Mouse (Mus musculus): ENCODE measurements around the gene Fam214a. TPM values are rescaled to one million over a fixed set of nuclear protein-coding genes. Genes with fewer than 3 reads are reported as not detected.
A peak's percentile ranks its signal among the peaks of the same experiment; 100 is the strongest.

The Fam214a gene
- total and polyA plus RNA-seq, 2 experiments: 14.5 to 116 TPM

GRCm38 (mm10) chr9:74911430-74911829, 41.3 kb upstream of the Fam214a start:
- H3K79me2 ChIP-seq (ENCODE audit: control insufficient read depth, insufficient read depth, low read length): no peaks in the 10 kb centered on the region
- peak overlapping the region; percentile 92 for H3K27ac ChIP-seq (replicated peaks; ENCODE audit: insufficient read depth, low read depth, low read length)
- H3K4me1 ChIP-seq (ENCODE audit: control insufficient read depth, insufficient read depth, low read length): peaks cover 11% of the 10 kb centered on the region
- no peaks in the 10 kb centered on the region for H3K36me3 ChIP-seq (ENCODE audit: control insufficient read depth, insufficient read depth, low read length)
- 42% methylated on average over 4 of the region's 4 CpGs for WGBS
- H3K4me3 ChIP-seq (ENCODE audit: insufficient read depth, low read depth, low read length): no peak overlapping the region
- peak; percentile 94 for DNase-seq (ENCODE audit: extremely low read depth, low read depth, low spot score)
- H3K9ac ChIP-seq (ENCODE audit: low read depth, low read length): peak overlapping the region; percentile 41; the same call in 1 of the 2 replicates
- no peaks in the 10 kb centered on the region for H3K27me3 ChIP-seq (ENCODE audit: control insufficient read depth, insufficient read depth, low read length)
- TF ChIP-seq CTCF (IDR thresholded peaks at IDR 0.05; ENCODE audit: low read depth, low read length) (no peak), POLR2A (IDR thresholded peaks at IDR 0.05; ENCODE audit: extremely low read depth, insufficient read depth, low read length) (no peak)

- TF ChIP-seq CTCF (IDR thresholded peaks at IDR 0.05; ENCODE audit: low read depth, low read length): no peak
- no peak for TF ChIP-seq POLR2A (IDR thresholded peaks at IDR 0.05; ENCODE audit: extremely low read depth, insufficient read depth, low read length)
- 48% methylated on average over 2 of the region's 2 CpGs for WGBS
- no peaks in the 10 kb centered on the region for H3K36me3 ChIP-seq (ENCODE audit: control insufficient read depth, insufficient read depth, low read length)
- H3K27ac ChIP-seq (replicated peaks; ENCODE audit: insufficient read depth, low read depth, low read length): peak overlapping the region; percentile 92
- DNase-seq (ENCODE audit: extremely low read depth, low read depth, low spot score): no peak
- H3K79me2 ChIP-seq (ENCODE audit: control insufficient read depth, insufficient read depth, low read length): no peaks in the 10 kb centered on the region
- H3K27me3 ChIP-seq (ENCODE audit: control insufficient read depth, insufficient read depth, low read length): no peaks in the 10 kb centered on the region
- peaks cover 11% of the 10 kb centered on the region for H3K4me1 ChIP-seq (ENCODE audit: control insufficient read depth, insufficient read depth, low read length)
- H3K4me3 ChIP-seq (ENCODE audit: insufficient read depth, low read depth, low read length): no peak overlapping the region
- H3K9ac ChIP-seq (ENCODE audit: low read depth, low read length): peak overlapping the region; percentile 44
Observed at GRCm38 (mm10) chr9:74911919-74912318, 40.8 kb upstream of the Fam214a start.

GRCm38 (mm10) chr9:74912619-74913376, 39.9 kb upstream of the Fam214a start:
- no peak for TF ChIP-seq POLR2A (IDR thresholded peaks at IDR 0.05; ENCODE audit: extremely low read depth, insufficient read depth, low read length)
- no peak for TF ChIP-seq CTCF (IDR thresholded peaks at IDR 0.05; ENCODE audit: low read depth, low read length)
- peaks cover 8% of the 10 kb centered on the region for H3K4me1 ChIP-seq (ENCODE audit: control insufficient read depth, insufficient read depth, low read length)
- 88% methylated on average over 19 of the region's 19 CpGs for WGBS
- no peaks in the 10 kb centered on the region for H3K36me3 ChIP-seq (ENCODE audit: control insufficient read depth, insufficient read depth, low read length)
- no peak overlapping the region for H3K9ac ChIP-seq (ENCODE audit: low read depth, low read length)
- H3K4me3 ChIP-seq (ENCODE audit: insufficient read depth, low read depth, low read length): no peak overlapping the region
- DNase-seq (ENCODE audit: extremely low read depth, low read depth, low spot score): no peak
- H3K79me2 ChIP-seq (ENCODE audit: control insufficient read depth, insufficient read depth, low read length): no peaks in the 10 kb centered on the region
- no peak overlapping the region for H3K27ac ChIP-seq (replicated peaks; ENCODE audit: insufficient read depth, low read depth, low read length)
- H3K27me3 ChIP-seq (ENCODE audit: control insufficient read depth, insufficient read depth, low read length): no peaks in the 10 kb centered on the region

- 68% methylated on average over 3 of the region's 3 CpGs for WGBS
- H3K4me3 ChIP-seq (ENCODE audit: insufficient read depth, low read depth, low read length): no peak overlapping the region
- no peak for DNase-seq (ENCODE audit: extremely low read depth, low read depth, low spot score)
Observed at GRCm38 (mm10) chr9:74915611-74916010, 37.1 kb upstream of the Fam214a start.

GRCm38 (mm10) chr9:74920450-74920849, 32.2 kb upstream of the Fam214a start:
- H3K4me1 ChIP-seq (ENCODE audit: control insufficient read depth, insufficient read depth, low read length): peaks cover 34% of the 10 kb centered on the region
- WGBS: 43% methylated on average over 12 of the region's 12 CpGs
- H3K27ac ChIP-seq (replicated peaks; ENCODE audit: insufficient read depth, low read depth, low read length): peak overlapping the region; percentile 90
- TF ChIP-seq CTCF (IDR thresholded peaks at IDR 0.05; ENCODE audit: low read depth, low read length) (no peak), POLR2A (IDR thresholded peaks at IDR 0.05; ENCODE audit: extremely low read depth, insufficient read depth, low read length) (no peak)
- H3K79me2 ChIP-seq (ENCODE audit: control insufficient read depth, insufficient read depth, low read length): no peaks in the 10 kb centered on the region
- peak overlapping the region; percentile 70 for H3K9ac ChIP-seq (ENCODE audit: low read depth, low read length)
- no peak overlapping the region for H3K4me3 ChIP-seq (ENCODE audit: insufficient read depth, low read depth, low read length)
- DNase-seq (ENCODE audit: extremely low read depth, low read depth, low spot score): peak; percentile 100
- H3K36me3 ChIP-seq (ENCODE audit: control insufficient read depth, insufficient read depth, low read length): no peaks in the 10 kb centered on the region
- no peaks in the 10 kb centered on the region for H3K27me3 ChIP-seq (ENCODE audit: control insufficient read depth, insufficient read depth, low read length)

More at GRCm38 (mm10) chr9:74915611-74916010, 37.1 kb upstream of the Fam214a start:
- no peak overlapping the region for H3K27ac ChIP-seq (replicated peaks; ENCODE audit: insufficient read depth, low read depth, low read length)
- no peak overlapping the region for H3K9ac ChIP-seq (ENCODE audit: low read depth, low read length)
- no peak for TF ChIP-seq POLR2A (IDR thresholded peaks at IDR 0.05; ENCODE audit: extremely low read depth, insufficient read depth, low read length)
- no peak for TF ChIP-seq CTCF (IDR thresholded peaks at IDR 0.05; ENCODE audit: low read depth, low read length)
- H3K36me3 ChIP-seq (ENCODE audit: control insufficient read depth, insufficient read depth, low read length): no peaks in the 10 kb centered on the region
- peaks cover 14% of the 10 kb centered on the region for H3K4me1 ChIP-seq (ENCODE audit: control insufficient read depth, insufficient read depth, low read length)
- H3K79me2 ChIP-seq (ENCODE audit: control insufficient read depth, insufficient read depth, low read length): no peaks in the 10 kb centered on the region
- no peaks in the 10 kb centered on the region for H3K27me3 ChIP-seq (ENCODE audit: control insufficient read depth, insufficient read depth, low read length)

- no peaks in the 10 kb centered on the region for H3K79me2 ChIP-seq (ENCODE audit: control insufficient read depth, insufficient read depth, low read length)
- TF ChIP-seq CTCF (IDR thresholded peaks at IDR 0.05; ENCODE audit: low read depth, low read length): no peak
- TF ChIP-seq POLR2A (IDR thresholded peaks at IDR 0.05; ENCODE audit: extremely low read depth, insufficient read depth, low read length): no peak
- peaks cover 36% of the 10 kb centered on the region for H3K4me1 ChIP-seq (ENCODE audit: control insufficient read depth, insufficient read depth, low read length)
- no peaks in the 10 kb centered on the region for H3K27me3 ChIP-seq (ENCODE audit: control insufficient read depth, insufficient read depth, low read length)
- no peaks in the 10 kb centered on the region for H3K36me3 ChIP-seq (ENCODE audit: control insufficient read depth, insufficient read depth, low read length)
- H3K9ac ChIP-seq (ENCODE audit: low read depth, low read length): no peak overlapping the region
- peak overlapping the region; percentile 100 for H3K27ac ChIP-seq (replicated peaks; ENCODE audit: insufficient read depth, low read depth, low read length)
- DNase-seq (ENCODE audit: extremely low read depth, low read depth, low spot score): peak; percentile 98
- WGBS: 15% methylated on average over 1 of the region's 1 CpGs
- H3K4me3 ChIP-seq (ENCODE audit: insufficient read depth, low read depth, low read length): no peak overlapping the region
Observed at GRCm38 (mm10) chr9:74921422-74921821, 31.3 kb upstream of the Fam214a start.
